Mouse (Mus musculus) midbrain, embryonic 12.5 days (tissue): Measurements from ENCODE around the gene Sgsm3. TPM values are rescaled to one million over a fixed set of nuclear protein-coding genes. Genes with fewer than 3 reads are reported as not detected.

Source experiments
- ATAC-seq: fragments of 200-750 bp; cut with Nextera tagmentation; 2 replicates; pipeline ENCODE4 v1.8.0; 2017; ENCODE audit warnings: low read depth, moderate TSS enrichment, moderate library complexity; ENCODE audit not compliant: low FRiP score
- H3K27ac ChIP-seq: fragments of 300-500 bp; sonication (generic); replicated peaks from 2 replicates; pipeline ENCODE4 v1.5.1; 2016; ENCODE audit warnings: mild to moderate bottlenecking
- H3K27me3 ChIP-seq: fragments of 300-500 bp; sonication (generic); 2 replicates; pipeline ENCODE4 v1.6.1; 2016; ENCODE audit warnings: mild to moderate bottlenecking
- H3K36me3 ChIP-seq: fragments of 300-500 bp; sonication (generic); 2 replicates; pipeline ENCODE4 v1.6.1; 2016
- H3K4me1 ChIP-seq: fragments of 300-500 bp; sonication (generic); 2 replicates; pipeline ENCODE4 v1.6.1; 2016
- H3K4me2 ChIP-seq: fragments of 300-500 bp; sonication (generic); replicated peaks from 2 replicates; pipeline ENCODE4 v1.6.1; 2016; ENCODE audit warnings: mild to moderate bottlenecking, moderate library complexity
- H3K4me3 ChIP-seq: fragments of 300-500 bp; sonication (generic); 2 replicates; pipeline ENCODE4 v1.5.1; 2016; ENCODE audit warnings: mild to moderate bottlenecking
- H3K9ac ChIP-seq: fragments of 300-500 bp; sonication (generic); replicated peaks from 2 replicates; pipeline ENCODE4 v1.6.1; 2016; ENCODE audit warnings: mild to moderate bottlenecking, moderate library complexity
- H3K9me3 ChIP-seq: fragments of 300-500 bp; sonication (generic); 2 replicates; pipeline ENCODE4 v1.6.1; 2016; ENCODE audit warnings: mild to moderate bottlenecking
- WGBS: fragments of 180-500 bp; shearing (Covaris S2); methylation state at CpG from one replicate; pipeline ENCODE4 v1.1.7; 2016; 5-methylcytosine and 5-hydroxymethylcytosine counted together
- polyA plus RNA-seq: library from polyadenylated mRNA; unstranded; fragments of >200 nt; fragmentation: Nextera tagmentation; extraction: Ambion mirVana; gene quantifications from 2 replicates; pipeline ENCODE4 v1.2.1, GENCODE M21; 2016

Gene Sgsm3
- polyA plus RNA-seq, 1 experiment from 2014 or later = 32.0 TPM

DNA sequence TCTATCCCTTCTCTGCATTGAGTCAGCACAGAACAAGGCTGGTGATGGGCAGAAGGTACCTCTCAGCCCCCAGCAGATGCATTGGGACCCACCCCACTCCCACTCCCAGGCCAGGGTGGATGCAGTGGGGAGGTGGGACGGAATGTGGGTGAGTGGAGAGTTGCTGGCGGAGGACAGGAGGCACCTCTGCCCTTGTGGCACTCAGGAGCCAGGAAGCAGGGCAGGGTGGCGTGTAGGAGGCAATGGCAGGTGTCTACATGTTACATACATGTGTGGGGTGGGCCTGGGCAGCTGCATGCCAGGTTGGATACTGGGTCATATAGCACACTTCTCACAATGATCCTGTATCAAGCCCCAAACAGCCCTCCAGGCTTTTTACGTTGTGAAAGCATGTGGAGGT is 34.8 kb downstream of the Sgsm3 start:
- H3K4me3 ChIP-seq = no peak overlapping the region
- ATAC-seq = no peak
- H3K4me1 ChIP-seq = no peaks in the 10 kb centered on the region
- no peak overlapping the region for H3K9ac ChIP-seq
- H3K27me3 ChIP-seq = no peaks in the 10 kb centered on the region
- H3K9me3 ChIP-seq = no peaks in the 10 kb centered on the region
- no peak overlapping the region for H3K27ac ChIP-seq
- H3K4me2 ChIP-seq = no peak overlapping the region
- peaks cover 87% of the 10 kb centered on the region for H3K36me3 ChIP-seq
- 93% methylated on average over 4 of the region's 4 CpGs for WGBS

DNA sequence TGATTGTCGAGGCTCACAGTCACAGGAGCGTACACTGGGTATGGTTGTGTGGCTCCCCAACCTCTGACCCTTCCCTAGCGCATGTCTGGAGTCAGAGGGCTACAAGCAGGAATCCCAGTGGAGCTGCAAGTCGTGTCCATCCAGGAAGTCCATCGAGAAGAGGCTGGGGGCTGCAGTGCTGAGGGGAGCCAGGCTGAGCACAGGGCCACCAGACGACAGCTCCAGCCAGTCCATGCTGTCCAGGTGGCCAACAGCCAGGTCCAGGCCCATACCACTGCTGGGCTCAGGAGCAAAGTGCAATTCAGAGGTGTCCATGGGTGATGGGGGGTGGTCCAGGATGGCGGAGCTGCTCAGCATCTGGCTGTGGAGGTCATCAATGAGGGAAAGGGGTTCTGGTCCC is 35.6 kb downstream of the Sgsm3 start:
- no peaks in the 10 kb centered on the region for H3K4me1 ChIP-seq
- H3K9ac ChIP-seq = no peak overlapping the region
- H3K4me2 ChIP-seq = no peak overlapping the region
- no peak overlapping the region for H3K27ac ChIP-seq
- no peaks in the 10 kb centered on the region for H3K9me3 ChIP-seq
- no peak for ATAC-seq
- H3K4me3 ChIP-seq = no peak overlapping the region
- 87% methylated on average over 7 of the region's 7 CpGs for WGBS
- H3K27me3 ChIP-seq = no peaks in the 10 kb centered on the region
- peaks cover 94% of the 10 kb centered on the region for H3K36me3 ChIP-seq

DNA sequence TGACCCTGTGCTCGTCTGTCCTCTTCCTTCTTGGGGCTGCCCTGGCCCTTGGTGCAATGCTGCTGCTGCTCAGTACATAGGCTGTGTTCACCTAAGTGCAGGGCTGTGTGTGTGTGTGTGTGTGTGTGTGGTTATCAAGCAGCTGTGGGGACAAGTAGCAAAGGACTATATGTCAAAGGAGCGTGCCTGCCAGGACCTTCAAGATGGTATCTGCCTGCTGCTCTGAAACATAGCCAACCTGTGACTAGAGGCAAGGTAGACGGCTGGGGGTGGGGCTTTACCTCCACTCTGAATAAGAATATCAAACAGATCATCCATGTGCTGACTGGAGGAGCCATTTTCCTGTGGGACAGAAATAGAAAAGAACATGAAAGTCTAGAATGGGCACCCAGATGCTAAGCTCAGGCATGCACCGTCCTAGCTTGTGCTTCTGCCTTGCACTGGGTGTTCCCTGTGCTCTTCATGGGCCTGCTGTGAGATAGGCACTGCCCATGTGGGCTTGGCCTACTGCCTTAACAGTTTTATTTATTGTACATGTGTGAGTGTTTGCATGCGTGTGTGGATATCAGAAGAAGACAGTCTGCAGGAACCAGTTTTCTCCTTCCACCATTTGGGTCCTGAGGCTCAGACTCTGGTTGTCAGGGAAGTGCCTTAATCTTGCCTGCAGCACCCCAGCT is 37.6 kb downstream of the Sgsm3 start:
- no peak overlapping the region for H3K27ac ChIP-seq
- peaks cover 98% of the 10 kb centered on the region for H3K36me3 ChIP-seq
- no peaks in the 10 kb centered on the region for H3K9me3 ChIP-seq
- no peaks in the 10 kb centered on the region for H3K4me1 ChIP-seq
- no peak overlapping the region for H3K4me2 ChIP-seq
- no peak for ATAC-seq
- H3K9ac ChIP-seq = no peak overlapping the region
- no peak overlapping the region for H3K4me3 ChIP-seq
- WGBS = 94% methylated on average over 5 of the region's 5 CpGs
- H3K27me3 ChIP-seq = no peaks in the 10 kb centered on the region

DNA sequence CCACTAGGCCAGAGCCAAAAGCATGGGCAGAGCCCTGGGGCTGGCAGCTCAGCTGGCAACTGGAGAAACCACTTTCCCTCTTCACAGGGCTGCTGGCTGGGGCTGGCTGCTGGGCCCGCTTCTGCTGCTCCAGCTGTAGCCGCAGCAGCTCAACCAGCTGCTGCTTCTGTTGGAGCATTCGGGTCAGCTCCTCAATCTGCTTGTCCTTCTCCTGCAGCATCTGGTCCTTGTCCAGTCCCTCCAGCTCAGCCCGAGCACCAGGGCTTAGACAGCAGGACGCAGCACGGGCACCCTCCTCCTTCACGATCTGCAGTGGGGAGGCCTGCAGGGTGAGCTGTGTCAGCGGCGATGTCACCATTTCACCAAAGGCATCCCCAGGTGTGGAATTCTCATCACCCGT is 38.9 kb downstream of the Sgsm3 start:
- no peak for ATAC-seq
- Histone ChIP-seq H3K4me2 (no peak overlapping the region), H3K27ac (no peak overlapping the region), H3K9me3 (no peaks in the 10 kb centered on the region), H3K4me3 (no peak overlapping the region), H3K9ac (no peak overlapping the region), H3K27me3 (no peaks in the 10 kb centered on the region), H3K36me3 (peaks cover 98% of the 10 kb centered on the region), H3K4me1 (no peaks in the 10 kb centered on the region)
- 93% methylated on average over 10 of the region's 10 CpGs for WGBS

DNA sequence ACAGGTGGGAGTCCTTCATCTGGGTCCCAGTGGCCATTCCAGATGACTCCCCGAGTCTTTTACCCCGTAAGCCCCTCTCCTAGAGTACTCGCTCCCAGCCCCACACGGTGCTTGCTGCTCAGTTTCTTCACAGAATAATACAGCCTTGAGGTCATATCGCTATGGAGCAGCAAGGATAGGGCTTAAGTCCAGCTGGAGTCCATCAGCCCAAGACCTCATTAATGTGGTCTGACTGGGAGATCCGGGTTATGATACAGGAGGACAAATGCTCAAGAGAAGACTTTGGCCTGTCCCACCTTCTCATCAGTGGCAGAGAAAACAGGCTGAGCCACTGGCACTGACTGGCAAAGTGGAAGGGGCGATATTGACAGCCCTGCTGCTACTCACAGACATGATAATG is 39.7 kb downstream of the Sgsm3 start:
- Histone ChIP-seq H3K9me3 (no peaks in the 10 kb centered on the region), H3K36me3 (peaks cover 98% of the 10 kb centered on the region), H3K4me3 (no peak overlapping the region), H3K4me2 (no peak overlapping the region), H3K27ac (no peak overlapping the region), H3K9ac (no peak overlapping the region), H3K4me1 (no peaks in the 10 kb centered on the region), H3K27me3 (no peaks in the 10 kb centered on the region)
- WGBS = 94% methylated on average over 7 of the region's 7 CpGs
- no peak for ATAC-seq

DNA sequence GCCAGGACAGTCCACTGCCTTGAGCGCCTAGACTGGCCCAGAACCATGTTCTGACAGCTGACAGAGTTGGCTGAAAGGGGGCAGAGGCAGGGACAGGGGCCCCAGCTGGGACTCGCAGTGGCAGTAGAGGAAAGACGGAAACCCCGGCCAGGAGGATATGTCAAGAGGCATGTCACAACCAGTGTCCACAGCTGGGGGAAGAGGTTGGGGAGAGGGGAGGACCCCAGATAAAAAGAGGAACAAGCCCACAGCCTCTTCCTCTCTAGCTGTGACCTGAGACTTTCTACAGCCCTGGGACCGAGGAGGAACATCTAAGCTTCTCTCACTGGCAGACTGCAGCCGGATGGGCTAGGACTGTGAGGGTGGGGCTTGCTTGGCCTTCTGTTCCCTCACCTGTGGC is 43.8 kb downstream of the Sgsm3 start:
- WGBS = 92% methylated on average over 6 of the region's 6 CpGs
- Histone ChIP-seq H3K9me3 (no peaks in the 10 kb centered on the region), H3K4me3 (no peak overlapping the region), H3K27me3 (no peaks in the 10 kb centered on the region), H3K27ac (no peak overlapping the region), H3K9ac (no peak overlapping the region), H3K4me1 (no peaks in the 10 kb centered on the region), H3K4me2 (no peak overlapping the region), H3K36me3 (peaks cover 68% of the 10 kb centered on the region)
- ATAC-seq = no peak

DNA sequence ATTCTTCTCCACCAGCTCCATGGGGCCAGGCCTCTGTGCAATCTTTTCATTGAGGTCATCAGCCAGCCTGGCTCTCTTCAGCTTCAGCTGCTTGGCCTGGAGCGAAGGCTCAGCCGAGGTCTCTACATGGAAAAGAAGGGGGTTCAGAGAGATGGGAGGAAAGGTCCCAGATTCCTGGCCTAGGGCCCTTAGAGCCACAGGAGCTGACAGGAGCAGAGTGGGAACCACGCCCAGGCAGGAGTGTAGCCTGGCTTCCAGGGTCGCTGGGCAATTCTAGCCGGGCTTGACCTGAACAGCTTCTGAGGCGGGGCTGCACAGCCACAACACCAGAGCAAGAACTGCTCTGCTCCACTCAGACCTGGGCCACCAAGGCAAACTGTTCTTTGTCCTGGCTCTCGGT is 44.9 kb downstream of the Sgsm3 start:
- H3K4me1 ChIP-seq = no peaks in the 10 kb centered on the region
- no peak overlapping the region for H3K4me2 ChIP-seq
- H3K4me3 ChIP-seq = no peak overlapping the region
- no peaks in the 10 kb centered on the region for H3K27me3 ChIP-seq
- no peaks in the 10 kb centered on the region for H3K9me3 ChIP-seq
- H3K36me3 ChIP-seq = peaks cover 57% of the 10 kb centered on the region
- no peak for ATAC-seq
- 93% methylated on average over 7 of the region's 7 CpGs for WGBS
- H3K9ac ChIP-seq = no peak overlapping the region
- no peak overlapping the region for H3K27ac ChIP-seq

DNA sequence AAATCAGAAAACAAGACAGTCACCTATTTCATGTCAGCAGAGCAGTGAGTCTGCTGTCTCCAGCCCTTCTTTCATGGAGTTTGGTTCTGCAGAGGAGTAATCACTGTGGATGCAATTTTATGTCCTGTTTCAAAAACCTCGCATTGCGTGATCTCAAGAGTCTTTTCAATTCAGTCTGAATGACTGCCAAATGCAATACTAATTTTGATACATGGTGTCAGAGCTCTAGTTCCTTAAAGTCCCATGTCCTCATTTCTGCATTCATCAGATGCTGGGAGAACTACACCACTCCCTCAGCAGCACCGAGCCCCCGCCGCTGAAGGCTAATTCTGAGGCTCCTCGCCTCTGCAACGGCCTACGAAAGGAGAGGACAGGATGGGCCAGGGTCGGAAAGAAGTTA is 46.3 kb downstream of the Sgsm3 start:
- 95% methylated on average over 9 of the region's 9 CpGs for WGBS

DNA sequence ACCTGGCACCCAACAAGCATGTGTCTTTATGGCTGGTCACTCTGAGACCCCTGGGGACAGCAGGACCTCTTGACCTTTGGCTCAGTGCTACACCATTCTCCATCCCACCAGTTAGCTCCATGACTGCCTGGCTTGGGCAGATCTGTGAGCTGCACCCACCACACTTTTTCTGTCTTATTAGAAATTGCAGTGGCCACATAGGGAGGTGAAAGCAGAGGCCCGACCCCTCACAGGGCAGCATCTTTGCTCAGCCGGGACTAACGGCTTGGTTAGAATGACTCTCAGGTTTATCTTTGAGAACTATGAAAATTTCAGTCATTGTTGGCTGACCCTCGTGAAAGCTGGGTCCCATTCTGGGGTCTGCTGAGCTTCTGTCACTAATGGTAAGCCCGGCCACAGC is 49.3 kb downstream of the Sgsm3 start:
- H3K4me3 ChIP-seq = no peak overlapping the region
- WGBS = 91% methylated on average over 5 of the region's 5 CpGs
- H3K4me2 ChIP-seq = no peak overlapping the region
- no peaks in the 10 kb centered on the region for H3K9me3 ChIP-seq
- H3K36me3 ChIP-seq = peaks cover 13% of the 10 kb centered on the region
- ATAC-seq = no peak
- H3K9ac ChIP-seq = no peak overlapping the region
- H3K4me1 ChIP-seq = 0 out of 2 replicates have a peak, but pooled peaks cover 7% of the 10 kb centered on the region
- no peaks in the 10 kb centered on the region for H3K27me3 ChIP-seq
- no peak overlapping the region for H3K27ac ChIP-seq

More for the DNA sequence above, 46.3 kb downstream of the Sgsm3 start:
- H3K4me3 ChIP-seq = no peak overlapping the region
- no peaks in the 10 kb centered on the region for H3K4me1 ChIP-seq
- no peaks in the 10 kb centered on the region for H3K27me3 ChIP-seq
- H3K4me2 ChIP-seq = no peak overlapping the region
- H3K9me3 ChIP-seq = no peaks in the 10 kb centered on the region
- peaks cover 43% of the 10 kb centered on the region for H3K36me3 ChIP-seq
- no peak for ATAC-seq
- no peak overlapping the region for H3K27ac ChIP-seq
- no peak overlapping the region for H3K9ac ChIP-seq

DNA sequence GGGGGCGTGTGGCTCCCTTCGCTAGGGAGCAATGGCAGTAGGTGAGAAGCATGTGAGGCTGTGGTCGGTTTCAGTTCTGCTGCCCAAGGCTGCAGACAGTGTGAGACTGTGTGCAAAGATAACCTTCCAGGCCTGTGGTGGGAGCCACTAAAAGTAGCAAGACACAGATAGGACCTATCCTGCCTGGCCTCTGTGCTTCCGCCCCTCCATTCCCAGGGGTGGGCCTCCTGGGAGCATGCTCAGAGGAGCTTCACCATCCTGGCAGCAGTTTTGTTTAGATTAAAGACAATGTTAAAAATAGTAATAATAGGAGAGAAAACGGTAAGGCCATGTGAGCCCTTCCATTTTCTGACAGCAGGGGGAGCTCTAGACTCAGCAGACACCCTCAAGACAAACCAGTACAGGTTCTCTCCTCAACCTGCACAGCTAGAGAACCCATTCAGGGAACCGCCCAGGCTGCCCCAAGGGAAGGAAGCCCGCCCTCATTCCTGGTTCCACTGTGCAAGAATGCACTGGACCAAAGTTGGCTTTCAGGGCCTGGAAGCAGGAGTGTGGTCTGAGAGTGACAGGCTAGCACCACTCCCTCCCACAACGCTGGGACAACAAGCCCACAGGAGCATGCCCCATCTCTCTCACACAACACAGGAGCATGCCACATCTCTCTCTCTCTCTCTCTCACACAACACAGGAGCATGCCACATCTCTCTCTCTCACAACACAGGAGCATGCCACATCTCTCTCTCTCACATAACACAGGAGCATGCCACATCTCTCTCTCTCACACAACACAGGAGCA is 50.0 kb downstream of the Sgsm3 start:
- ATAC-seq = 0 out of 2 replicates have a peak, but pooled peaks have one; percentile 23
- WGBS = 46% methylated on average over 8 of the region's 8 CpGs
- H3K27ac ChIP-seq = no peak overlapping the region
- no peak overlapping the region for H3K9ac ChIP-seq
- no peak overlapping the region for H3K4me2 ChIP-seq
- H3K36me3 ChIP-seq = peaks cover 6% of the 10 kb centered on the region; the same call in 1 of the 2 replicates
- no peaks in the 10 kb centered on the region for H3K9me3 ChIP-seq
- H3K4me3 ChIP-seq = no peak overlapping the region
- H3K27me3 ChIP-seq = no peaks in the 10 kb centered on the region
- 0 out of 2 replicates have a peak, but pooled peaks cover 7% of the 10 kb centered on the region for H3K4me1 ChIP-seq

DNA sequence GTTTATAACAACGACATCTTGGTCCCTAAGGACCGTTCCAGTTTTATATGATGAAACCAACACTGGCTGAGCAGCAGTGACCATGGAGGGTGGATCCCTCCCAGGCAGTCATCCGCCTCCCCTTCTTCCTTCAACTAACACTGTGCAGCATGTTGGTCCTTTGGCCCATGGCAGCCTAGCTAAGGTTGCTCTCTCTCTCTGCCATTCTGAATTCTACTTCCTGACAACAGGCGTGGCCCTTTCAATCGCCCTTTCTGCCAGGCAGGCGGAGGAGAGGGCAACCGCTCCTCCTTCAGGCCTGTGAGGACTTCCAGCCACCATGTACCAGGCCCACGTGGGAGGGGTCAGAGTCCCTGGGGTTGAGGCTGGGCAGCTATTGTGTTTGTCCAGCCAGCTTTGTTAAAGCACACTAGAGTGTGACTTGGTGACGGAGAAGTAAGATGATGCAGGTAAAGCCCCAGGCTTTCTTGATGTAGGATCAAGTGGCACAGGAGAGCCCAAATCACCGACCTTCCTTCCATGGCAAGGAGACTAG is 53.4 kb downstream of the Sgsm3 start:
- no peak overlapping the region for H3K9ac ChIP-seq
- no peak overlapping the region for H3K27ac ChIP-seq
- H3K4me1 ChIP-seq = peaks cover 16% of the 10 kb centered on the region
- H3K27me3 ChIP-seq = no peaks in the 10 kb centered on the region
- no peak overlapping the region for H3K4me2 ChIP-seq
- H3K36me3 ChIP-seq = no peaks in the 10 kb centered on the region
- no peak overlapping the region for H3K4me3 ChIP-seq
- ATAC-seq = no peak
- 63% methylated on average over 10 of the region's 10 CpGs for WGBS
- no peaks in the 10 kb centered on the region for H3K9me3 ChIP-seq

DNA sequence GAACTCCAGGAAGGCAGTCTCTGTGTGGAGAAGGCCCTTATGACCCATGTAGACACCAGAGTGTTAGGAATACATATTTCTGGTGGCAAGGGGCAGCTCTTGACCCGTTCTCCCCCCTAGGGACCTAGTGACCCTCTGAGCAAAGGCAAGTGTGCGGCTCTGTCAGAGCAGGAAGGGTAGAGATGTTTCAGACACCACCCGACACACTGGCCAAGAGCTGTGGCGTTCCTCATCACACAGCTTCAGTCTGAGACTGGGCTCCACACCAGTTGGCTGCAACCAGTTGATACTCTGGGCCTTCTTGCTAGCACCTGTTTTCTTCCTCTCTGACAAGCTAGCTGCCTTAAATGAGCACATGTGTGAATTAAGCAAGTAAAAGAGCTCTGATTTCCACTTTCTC is 54.0 kb downstream of the Sgsm3 start:
- Histone ChIP-seq H3K9ac (no peak overlapping the region), H3K36me3 (no peaks in the 10 kb centered on the region), H3K27me3 (no peaks in the 10 kb centered on the region), H3K4me2 (no peak overlapping the region), H3K4me3 (no peak overlapping the region), H3K27ac (no peak overlapping the region), H3K9me3 (no peaks in the 10 kb centered on the region), H3K4me1 (peaks cover 16% of the 10 kb centered on the region)
- WGBS = 87% methylated on average over 4 of the region's 4 CpGs
- ATAC-seq = no peak
